Mouse (Mus musculus) forebrain, embryonic 15.5 days (tissue): Measurements from ENCODE around the gene Abhd6. TPM values are rescaled to one million over a fixed set of nuclear protein-coding genes. Genes with fewer than 3 reads are reported as not detected.
A peak's percentile ranks its signal among the peaks of the same experiment; 100 is the strongest.

Source experiments
- ATAC-seq: fragments of 200-750 bp; cut with Nextera tagmentation; replicated peaks from 2 replicates; pipeline ENCODE4 v1.8.0; 2017; ENCODE audit warnings: mild to moderate bottlenecking, moderate TSS enrichment, moderate library complexity
- H3K27ac ChIP-seq: fragments of 300-500 bp; sonication (generic); replicated peaks from 2 replicates; pipeline ENCODE4 v1.5.1; 2015; ENCODE audit warnings: mild to moderate bottlenecking, inconsistent platforms
- H3K27me3 ChIP-seq: fragments of 300-500 bp; sonication (generic); 2 replicates; pipeline ENCODE4 v1.6.1; 2015; ENCODE audit warnings: inconsistent platforms
- H3K36me3 ChIP-seq: fragments of 300-500 bp; sonication (generic); 2 replicates; pipeline ENCODE4 v1.6.1; 2015; ENCODE audit warnings: mild to moderate bottlenecking, inconsistent platforms
- H3K4me1 ChIP-seq: fragments of 300-500 bp; sonication (generic); 2 replicates; pipeline ENCODE4 v1.6.1; 2015; ENCODE audit warnings: inconsistent platforms
- H3K4me2 ChIP-seq: fragments of 300-500 bp; sonication (generic); replicated peaks from 2 replicates; pipeline ENCODE4 v1.6.1; 2015; ENCODE audit warnings: mild to moderate bottlenecking, inconsistent platforms
- H3K4me3 ChIP-seq: fragments of 300-500 bp; sonication (generic); 2 replicates; pipeline ENCODE4 v1.5.1; 2015; ENCODE audit warnings: mild to moderate bottlenecking, inconsistent platforms
- H3K9ac ChIP-seq: fragments of 300-500 bp; sonication (generic); replicated peaks from 2 replicates; pipeline ENCODE4 v1.6.1; 2015; ENCODE audit warnings: mild to moderate bottlenecking, inconsistent platforms
- H3K9me3 ChIP-seq: fragments of 300-500 bp; sonication (generic); 2 replicates; pipeline ENCODE4 v1.6.1; 2016; ENCODE audit warnings: inconsistent platforms
- WGBS: fragments of 180-500 bp; shearing (Covaris S2); methylation state at CpG from one replicate; pipeline ENCODE4 v1.1.7; 2015; ENCODE audit warnings: mixed read lengths; 5-methylcytosine and 5-hydroxymethylcytosine counted together
- polyA plus RNA-seq: library from polyadenylated mRNA; unstranded; fragments of >200 nt; fragmentation: Nextera tagmentation; extraction: Ambion mirVana; gene quantifications from 2 replicates; pipeline ENCODE4 v1.2.1, GENCODE M21; 2015

The Abhd6 gene
- polyA plus RNA-seq, 1 experiment from 2014 or later, result 33.0 TPM

DNA sequence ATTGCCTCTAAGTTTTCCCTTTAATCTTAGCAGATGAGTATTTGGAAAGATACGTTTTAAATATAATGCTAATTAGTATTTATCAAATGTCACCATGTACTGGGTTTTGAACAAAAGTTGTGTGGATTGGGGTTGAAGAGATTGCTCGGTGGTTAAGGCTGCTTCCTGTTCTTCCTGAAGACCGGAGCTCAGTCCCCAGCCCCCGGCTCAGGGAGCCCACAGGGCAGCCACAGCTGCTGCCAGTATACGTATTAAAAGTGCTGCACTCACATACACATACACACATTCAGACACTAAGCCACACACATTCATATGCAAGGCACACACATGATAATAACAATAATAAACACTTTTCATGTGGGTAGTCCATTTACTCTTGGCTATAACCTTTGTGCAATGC, 35.4 kb downstream of the Abhd6 start:
- no peak overlapping the region for H3K9ac ChIP-seq
- no peaks in the 10 kb centered on the region for H3K27me3 ChIP-seq
- no peak for ATAC-seq
- no peak overlapping the region for H3K4me2 ChIP-seq
- WGBS, result 86% methylated on average over 5 of the region's 5 CpGs
- H3K4me1 ChIP-seq, result no peaks in the 10 kb centered on the region
- no peaks in the 10 kb centered on the region for H3K9me3 ChIP-seq
- no peak overlapping the region for H3K27ac ChIP-seq
- peaks cover 4% of the 10 kb centered on the region; the same call in 1 of the 2 replicates for H3K36me3 ChIP-seq
- no peak overlapping the region for H3K4me3 ChIP-seq

DNA sequence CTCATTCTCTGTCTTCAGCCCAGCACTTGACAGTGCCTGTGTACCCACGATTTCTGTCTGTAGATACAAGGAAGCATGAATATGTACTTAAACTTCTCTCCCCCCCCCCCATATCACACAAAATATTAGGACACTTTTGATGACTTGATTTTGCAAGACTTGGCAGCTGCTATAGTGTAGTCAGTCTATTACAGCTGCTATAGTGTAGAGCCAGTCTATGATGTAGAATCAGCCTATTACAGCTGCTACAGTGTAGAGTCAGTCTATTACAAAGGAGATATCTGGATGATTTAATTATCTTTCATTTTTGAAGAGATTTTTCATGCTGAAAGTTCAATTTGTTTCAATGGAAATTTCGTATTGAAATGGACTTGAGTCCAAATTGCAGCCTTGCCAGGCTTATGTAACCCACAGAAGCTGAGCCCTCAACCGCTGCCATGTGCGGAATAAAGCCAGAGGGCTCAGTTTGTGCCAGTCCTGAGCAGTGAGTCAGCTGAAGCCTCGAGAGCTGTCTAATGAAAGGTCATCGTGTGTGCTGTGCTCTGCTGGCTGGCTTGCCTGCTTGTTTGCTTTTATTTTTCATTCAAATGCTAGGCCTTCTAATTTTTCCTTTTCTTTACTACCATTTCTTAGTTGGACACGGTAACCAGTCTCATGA, 36.2 kb downstream of the Abhd6 start:
- ATAC-seq, result 0 out of 2 replicates have a peak, but pooled peaks have one; percentile 53
- 74% methylated on average over 7 of the region's 7 CpGs for WGBS
- Histone ChIP-seq H3K9me3 (no peaks in the 10 kb centered on the region), H3K27me3 (no peaks in the 10 kb centered on the region), H3K4me3 (no peak overlapping the region), H3K4me2 (no peak overlapping the region), H3K36me3 (peaks cover 4% of the 10 kb centered on the region; the same call in 1 of the 2 replicates), H3K27ac (no peak overlapping the region), H3K4me1 (no peaks in the 10 kb centered on the region), H3K9ac (no peak overlapping the region)

DNA sequence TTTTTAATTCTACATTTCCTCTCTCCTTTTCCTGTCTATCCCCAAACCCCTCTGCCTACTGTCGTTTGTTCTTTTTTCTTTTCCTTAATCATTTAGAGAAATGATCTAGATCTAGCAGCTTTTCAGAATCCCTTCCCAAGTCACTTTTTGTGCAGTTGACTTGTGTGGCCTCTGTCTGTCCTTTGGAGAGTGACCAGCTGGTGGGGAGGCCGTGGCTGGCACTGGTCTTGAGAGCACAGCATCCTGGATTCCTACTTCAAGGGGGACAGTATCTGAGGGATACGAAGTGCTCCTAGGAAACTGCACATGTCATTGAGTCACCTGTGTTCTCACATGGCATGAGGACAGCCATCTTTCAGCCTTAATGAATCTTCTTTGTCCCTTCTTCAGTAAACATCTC, 37.5 kb downstream of the Abhd6 start:
- Histone ChIP-seq H3K4me3 (no peak overlapping the region), H3K27me3 (no peaks in the 10 kb centered on the region), H3K27ac (no peak overlapping the region), H3K36me3 (peaks cover 4% of the 10 kb centered on the region; the same call in 1 of the 2 replicates), H3K4me2 (no peak overlapping the region), H3K9ac (no peak overlapping the region), H3K4me1 (no peaks in the 10 kb centered on the region), H3K9me3 (no peaks in the 10 kb centered on the region)
- no peak for ATAC-seq
- WGBS, result 79% methylated on average over 3 of the region's 3 CpGs

DNA sequence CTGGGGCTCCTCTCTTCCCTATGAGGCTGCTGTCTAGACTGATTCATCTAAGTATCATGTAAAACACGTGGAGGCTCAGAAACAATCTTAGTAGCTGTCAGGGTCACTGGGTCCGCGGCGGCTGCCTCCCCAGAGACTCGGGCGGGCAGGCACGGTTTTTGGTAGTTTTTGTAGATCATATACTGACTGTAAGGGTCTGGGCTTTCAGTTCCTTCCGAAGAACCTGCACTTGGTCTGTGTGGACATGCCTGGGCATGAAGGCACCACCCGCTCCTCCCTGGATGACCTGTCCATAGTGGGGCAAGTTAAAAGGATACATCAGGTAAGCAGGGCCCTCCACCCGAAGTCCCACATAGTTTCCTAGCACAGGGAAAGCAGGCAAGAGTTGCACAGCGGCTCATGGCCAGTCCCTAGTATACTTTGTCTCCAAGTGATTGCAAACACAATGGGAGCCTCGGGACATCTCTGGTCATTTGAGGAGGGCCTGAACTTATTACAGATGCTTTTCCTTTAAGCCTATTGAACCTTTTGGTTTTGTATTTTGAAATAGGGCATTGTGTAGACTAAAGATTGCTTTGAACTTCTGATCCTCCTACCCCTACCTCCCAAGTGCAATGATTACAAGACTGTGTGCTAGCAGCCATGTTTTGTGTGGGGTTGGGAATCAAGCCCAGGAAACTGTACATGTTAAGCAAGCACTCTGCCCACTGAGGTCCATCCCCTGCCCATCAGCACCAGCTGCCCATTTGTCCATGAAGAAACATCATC, 38.4 kb downstream of the Abhd6 start:
- Histone ChIP-seq H3K4me1 (no peaks in the 10 kb centered on the region), H3K27ac (no peak overlapping the region), H3K4me3 (no peak overlapping the region), H3K36me3 (peaks cover 7% of the 10 kb centered on the region; the same call in 1 of the 2 replicates), H3K4me2 (no peak overlapping the region), H3K27me3 (no peaks in the 10 kb centered on the region), H3K9me3 (no peaks in the 10 kb centered on the region), H3K9ac (no peak overlapping the region)
- WGBS, result 88% methylated on average over 12 of the region's 12 CpGs
- no peak for ATAC-seq

DNA sequence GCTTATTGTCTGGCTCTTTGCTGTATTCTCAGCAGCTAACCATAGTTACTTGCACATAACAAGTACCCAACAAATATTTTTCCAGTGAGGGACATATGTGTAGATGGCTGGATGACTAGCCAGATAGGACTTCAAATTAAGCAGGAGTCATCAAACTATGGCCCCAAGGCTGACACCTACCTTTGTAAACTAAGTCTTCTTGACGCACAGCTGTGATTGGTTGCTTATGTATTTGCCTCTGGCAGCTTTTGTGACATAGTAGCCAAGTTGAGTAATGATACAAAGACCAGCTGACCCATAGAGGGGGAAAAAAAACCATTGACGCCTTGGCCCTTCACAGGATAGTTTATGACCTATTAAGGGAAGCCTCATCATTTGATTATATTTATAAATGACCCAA, 39.4 kb downstream of the Abhd6 start:
- Histone ChIP-seq H3K9me3 (no peaks in the 10 kb centered on the region), H3K4me2 (no peak overlapping the region), H3K36me3 (peaks cover 13% of the 10 kb centered on the region), H3K4me1 (no peaks in the 10 kb centered on the region), H3K4me3 (no peak overlapping the region), H3K27ac (no peak overlapping the region), H3K27me3 (no peaks in the 10 kb centered on the region), H3K9ac (no peak overlapping the region)
- WGBS, result 95% methylated on average over 2 of the region's 2 CpGs
- ATAC-seq, result no peak

DNA sequence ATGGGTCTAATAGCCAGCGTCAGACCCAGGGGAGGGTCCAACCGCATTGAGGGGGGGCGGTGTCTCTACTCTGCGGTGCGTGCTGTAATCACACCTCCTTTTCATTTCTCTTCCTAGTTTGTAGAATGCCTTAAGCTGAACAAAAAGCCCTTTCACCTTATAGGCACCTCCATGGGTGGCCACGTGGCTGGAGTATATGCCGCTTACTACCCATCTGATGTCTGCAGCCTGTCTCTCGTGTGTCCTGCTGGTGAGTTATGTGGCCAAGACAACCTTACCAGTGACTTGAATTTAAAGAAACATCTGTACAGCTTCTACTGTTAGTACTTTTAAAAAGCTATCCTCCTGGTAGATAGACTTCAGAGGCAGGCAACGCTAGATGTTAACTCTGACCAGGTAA, 39.9 kb downstream of the Abhd6 start:
- Histone ChIP-seq H3K4me3 (no peak overlapping the region), H3K36me3 (peaks cover 13% of the 10 kb centered on the region), H3K27me3 (no peaks in the 10 kb centered on the region), H3K4me2 (no peak overlapping the region), H3K4me1 (no peaks in the 10 kb centered on the region), H3K9me3 (no peaks in the 10 kb centered on the region), H3K27ac (no peak overlapping the region), H3K9ac (no peak overlapping the region)
- ATAC-seq, result no peak
- WGBS, result 93% methylated on average over 9 of the region's 9 CpGs

DNA sequence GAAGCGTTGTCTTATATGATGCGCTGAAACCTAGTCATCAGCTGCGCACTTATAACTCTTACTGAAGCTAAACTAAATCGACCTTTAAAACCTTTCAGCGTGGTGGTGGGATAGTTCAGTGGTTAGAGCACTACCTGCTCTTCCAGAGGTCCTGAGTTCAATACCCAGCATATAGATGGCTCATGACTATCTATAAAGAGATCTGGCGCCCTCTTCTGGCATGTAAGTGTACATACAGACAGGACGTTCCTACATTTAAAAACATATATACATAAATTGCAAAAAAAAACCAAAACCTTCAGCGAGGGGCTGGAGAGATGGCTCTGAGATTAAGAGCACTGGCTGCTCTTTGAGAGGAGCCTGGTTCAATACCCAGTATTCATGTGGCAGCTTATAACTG, 41.6 kb downstream of the Abhd6 start:
- 71% methylated on average over 8 of the region's 8 CpGs for WGBS
- H3K4me1 ChIP-seq, result no peaks in the 10 kb centered on the region
- H3K27me3 ChIP-seq, result no peaks in the 10 kb centered on the region
- no peak for ATAC-seq
- H3K4me3 ChIP-seq, result no peak overlapping the region
- peaks cover 17% of the 10 kb centered on the region for H3K36me3 ChIP-seq
- no peak overlapping the region for H3K27ac ChIP-seq
- H3K9ac ChIP-seq, result no peak overlapping the region
- H3K4me2 ChIP-seq, result no peak overlapping the region
- H3K9me3 ChIP-seq, result no peaks in the 10 kb centered on the region

DNA sequence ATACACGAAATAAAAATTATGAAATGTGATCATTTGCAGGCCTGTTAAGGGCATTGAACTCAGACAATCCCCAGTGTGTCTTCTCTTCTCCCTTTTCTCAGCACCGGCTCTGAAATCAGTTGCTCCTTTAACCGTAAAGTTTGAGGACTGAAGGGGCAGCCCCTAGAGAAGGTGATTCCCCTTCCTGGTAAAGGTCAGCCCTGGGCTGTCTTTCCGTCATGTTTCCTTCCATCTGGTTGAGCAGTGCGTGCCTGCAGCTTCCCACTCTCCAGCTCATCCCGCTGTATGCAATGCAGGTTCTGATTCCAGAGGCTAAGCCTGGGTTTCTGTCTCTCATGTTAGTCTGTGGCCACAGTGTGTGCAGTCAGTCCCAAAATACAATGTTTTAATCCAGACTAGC, 42.1 kb downstream of the Abhd6 start:
- H3K27me3 ChIP-seq, result no peaks in the 10 kb centered on the region
- H3K4me3 ChIP-seq, result no peak overlapping the region
- H3K9ac ChIP-seq, result no peak overlapping the region
- no peak overlapping the region for H3K27ac ChIP-seq
- no peak for ATAC-seq
- H3K9me3 ChIP-seq, result no peaks in the 10 kb centered on the region
- H3K4me2 ChIP-seq, result no peak overlapping the region
- H3K4me1 ChIP-seq, result no peaks in the 10 kb centered on the region
- peaks cover 18% of the 10 kb centered on the region for H3K36me3 ChIP-seq
- WGBS, result 92% methylated on average over 6 of the region's 6 CpGs

DNA sequence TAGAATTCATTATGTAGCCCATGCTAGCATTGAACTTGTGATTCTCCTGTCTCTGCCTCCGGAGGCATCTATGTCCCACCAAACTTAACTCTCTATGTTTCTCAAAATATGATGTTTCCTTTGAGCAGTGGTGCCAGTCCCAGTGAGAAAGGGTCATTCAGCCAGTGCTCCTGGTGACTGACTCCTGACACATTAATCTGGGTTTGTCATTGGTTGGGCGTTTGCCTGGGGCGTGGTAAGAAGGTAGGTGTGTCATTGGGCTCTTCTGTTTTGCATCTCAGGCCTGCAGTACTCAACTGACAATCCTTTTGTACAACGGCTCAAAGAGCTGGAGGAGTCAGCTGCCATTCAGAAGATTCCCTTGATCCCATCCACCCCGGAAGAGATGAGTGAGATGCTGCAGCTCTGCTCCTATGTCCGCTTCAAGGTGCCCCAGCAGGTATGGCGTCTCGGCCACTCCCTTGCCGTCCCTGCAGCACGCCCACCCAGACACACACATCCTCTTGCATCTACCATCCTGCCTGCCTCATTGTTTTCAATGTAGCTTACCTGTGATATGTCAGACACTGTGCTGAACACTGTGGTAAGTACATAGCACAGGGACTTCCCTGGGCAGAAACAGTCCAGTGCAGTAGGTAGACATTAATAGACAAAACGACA, 42.6 kb downstream of the Abhd6 start:
- 86% methylated on average over 11 of the region's 11 CpGs for WGBS
- no peak overlapping the region for H3K4me2 ChIP-seq
- no peak for ATAC-seq
- H3K9me3 ChIP-seq, result no peaks in the 10 kb centered on the region
- no peaks in the 10 kb centered on the region for H3K27me3 ChIP-seq
- H3K9ac ChIP-seq, result no peak overlapping the region
- no peak overlapping the region for H3K27ac ChIP-seq
- H3K4me1 ChIP-seq, result no peaks in the 10 kb centered on the region
- H3K4me3 ChIP-seq, result no peak overlapping the region
- H3K36me3 ChIP-seq, result peaks cover 22% of the 10 kb centered on the region

DNA sequence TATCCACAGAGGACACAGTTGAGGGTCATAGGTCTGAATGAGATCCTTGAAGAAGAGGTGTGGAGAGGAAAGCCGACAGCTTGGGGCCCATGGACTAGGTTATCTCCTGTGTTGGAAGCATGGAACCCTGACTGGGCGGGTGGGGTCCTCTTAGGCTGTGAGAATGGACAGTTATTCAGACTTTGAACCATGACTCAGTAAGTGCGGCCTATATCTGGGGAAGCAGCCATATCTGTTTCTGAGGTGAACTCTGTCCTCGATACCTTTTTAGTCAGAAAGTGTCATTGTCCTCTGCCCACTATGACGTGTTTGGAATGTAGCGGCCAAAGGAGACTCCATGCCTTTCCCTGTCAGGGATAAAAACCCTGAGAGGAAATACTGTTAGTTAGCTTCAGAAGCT, 44.1 kb downstream of the Abhd6 start:
- H3K4me2 ChIP-seq, result no peak overlapping the region

DNA sequence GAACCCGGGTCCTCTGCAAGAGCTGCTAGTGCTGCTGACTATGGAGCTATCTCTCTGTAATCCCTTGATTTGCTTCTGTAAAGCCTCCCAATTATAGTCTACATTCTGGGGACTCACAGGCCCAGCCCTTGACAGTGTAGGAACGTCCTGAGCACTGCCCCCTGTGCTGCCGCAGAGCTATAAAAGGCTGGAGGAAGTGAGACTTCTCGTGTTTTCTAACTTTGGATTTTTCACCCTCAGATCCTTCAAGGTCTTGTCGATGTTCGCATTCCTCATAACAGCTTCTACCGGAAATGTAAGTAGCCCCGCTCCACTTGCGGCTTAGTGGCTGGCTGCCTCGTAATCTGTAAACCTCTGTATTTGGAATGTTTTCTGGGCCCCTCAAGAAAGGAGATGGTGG, 46.6 kb downstream of the Abhd6 start:
- Histone ChIP-seq H3K4me2 (no peak overlapping the region), H3K36me3 (peaks cover 22% of the 10 kb centered on the region), H3K27ac (no peak overlapping the region), H3K4me3 (no peak overlapping the region), H3K4me1 (no peaks in the 10 kb centered on the region), H3K9ac (no peak overlapping the region), H3K27me3 (no peaks in the 10 kb centered on the region), H3K9me3 (no peaks in the 10 kb centered on the region)
- ATAC-seq, result no peak
- 90% methylated on average over 10 of the region's 10 CpGs for WGBS

More for the DNA sequence above, 44.1 kb downstream of the Abhd6 start:
- Histone ChIP-seq H3K9ac (no peak overlapping the region), H3K4me1 (no peaks in the 10 kb centered on the region), H3K4me3 (no peak overlapping the region), H3K36me3 (peaks cover 26% of the 10 kb centered on the region), H3K27ac (no peak overlapping the region), H3K27me3 (no peaks in the 10 kb centered on the region), H3K9me3 (no peaks in the 10 kb centered on the region)
- WGBS, result 97% methylated on average over 6 of the region's 6 CpGs
- ATAC-seq, result no peak

DNA sequence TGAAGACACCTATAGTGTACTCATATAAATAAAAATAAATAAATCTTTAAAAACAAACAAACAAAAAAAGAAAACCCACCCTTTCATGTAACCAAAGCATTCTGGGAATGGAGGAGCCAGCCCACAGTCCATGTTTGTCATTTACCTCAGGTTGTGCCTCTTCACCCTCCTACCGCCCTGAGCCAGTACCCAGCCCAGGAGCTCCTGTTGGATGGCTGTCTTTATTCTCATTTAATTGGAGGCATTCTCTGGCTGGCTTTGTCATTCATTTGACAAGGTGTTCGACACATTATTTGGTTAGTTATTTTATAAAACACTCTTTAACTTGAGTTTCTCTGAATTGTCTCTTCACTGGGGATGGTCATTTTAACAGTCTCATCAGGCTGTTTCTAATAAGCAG, 49.2 kb downstream of the Abhd6 start:
- Histone ChIP-seq H3K9ac (no peak overlapping the region), H3K4me3 (no peak overlapping the region), H3K9me3 (no peaks in the 10 kb centered on the region), H3K27ac (no peak overlapping the region), H3K4me2 (no peak overlapping the region), H3K27me3 (no peaks in the 10 kb centered on the region), H3K4me1 (no peaks in the 10 kb centered on the region), H3K36me3 (peaks cover 14% of the 10 kb centered on the region)
- 81% methylated on average over 2 of the region's 2 CpGs for WGBS
- ATAC-seq, result no peak
